Mouse (Mus musculus) bone marrow macrophage, adult 2 months (primary cell): ENCODE data around the gene Ablim1.

Source experiments
- CTCF ChIP-seq: IDR thresholded peaks from 2 replicates; pipeline ENCODE4 v1.5.1; 2012; ENCODE audit warnings: low read depth, mild to moderate bottlenecking, low read length, moderate library complexity
- POLR2A ChIP-seq: IDR thresholded peaks from 2 replicates; pipeline ENCODE4 v1.6.1; 2012; ENCODE audit warnings: mild to moderate bottlenecking, low read depth, low read length, borderline replicate concordance

GRCm38 (mm10) chr19:57140071-57140470 lies 174.6 kb downstream of the Ablim1 start:
- TF ChIP-seq CTCF (no peak), POLR2A (no peak)
